Mouse (Mus musculus) forelimb bud, embryonic 11.5 days (tissue): ENCODE data around the gene Tescl.

Source experiments
- DNase-seq: peaks from one replicate; pipeline ENCODE4 v3.0.0-alpha.2; 2012; ENCODE audit warnings: low read depth, low spot score

The Tescl gene

DNA sequence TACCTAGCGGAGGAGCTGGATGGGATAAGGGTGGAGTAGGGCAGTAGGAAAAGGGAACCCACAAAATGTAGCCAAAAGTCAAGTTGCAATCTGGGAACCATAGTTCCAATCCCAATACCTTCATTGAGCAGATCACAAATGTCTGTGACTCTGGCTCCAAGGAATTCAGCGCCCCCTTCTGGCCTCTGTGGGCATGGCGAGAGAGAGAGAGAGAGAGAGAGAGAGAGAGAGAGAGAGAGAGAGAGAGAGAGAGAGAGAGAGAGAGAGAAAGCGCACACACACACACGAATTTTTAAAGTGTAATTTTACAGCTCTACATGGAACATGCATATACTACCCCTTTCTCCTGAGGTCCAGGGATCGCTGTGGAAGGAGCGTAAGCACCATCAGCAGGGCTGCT, 29.5 kb upstream of the Tescl start:
- DNase-seq: no peak

DNA sequence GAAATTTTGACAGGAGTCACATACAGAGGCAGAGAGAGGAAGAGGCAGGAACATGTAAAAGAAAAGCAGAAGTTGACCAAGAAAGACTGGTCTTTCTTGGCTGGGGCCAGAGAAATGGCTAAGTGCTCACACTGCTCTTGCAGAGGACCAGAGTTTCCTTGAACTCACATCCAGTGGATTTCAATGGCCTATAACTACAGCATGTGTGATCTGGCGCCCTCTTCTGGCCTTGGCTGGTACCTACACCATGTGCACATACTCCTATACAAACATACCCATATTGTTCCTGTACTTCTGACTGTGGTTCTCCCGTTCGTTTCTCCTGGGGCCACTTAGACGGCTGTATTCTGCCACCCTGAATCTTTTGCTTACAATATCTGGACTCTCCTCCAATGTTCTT, 27.3 kb upstream of the Tescl start:
- no peak for DNase-seq

DNA sequence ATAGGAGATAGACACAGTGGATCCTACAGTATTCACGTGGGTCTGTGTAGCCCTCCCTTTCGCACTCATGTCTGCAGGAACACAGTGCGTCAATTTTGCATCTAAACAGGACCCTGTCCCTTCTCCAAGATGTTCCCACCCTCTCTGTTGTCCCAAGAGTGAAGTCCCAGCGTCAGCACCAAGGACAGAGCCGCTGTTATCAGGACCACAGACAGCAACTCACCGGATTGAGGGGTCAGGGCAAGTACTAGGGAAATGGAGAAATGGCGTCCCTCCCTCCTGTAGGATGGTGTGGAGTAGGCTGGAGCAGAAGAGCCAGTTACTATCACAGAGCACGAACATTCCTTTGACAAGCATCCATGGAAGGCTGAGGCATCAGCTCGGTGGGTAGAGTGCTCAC, 25.5 kb upstream of the Tescl start:
- DNase-seq: peak; percentile 66

DNA sequence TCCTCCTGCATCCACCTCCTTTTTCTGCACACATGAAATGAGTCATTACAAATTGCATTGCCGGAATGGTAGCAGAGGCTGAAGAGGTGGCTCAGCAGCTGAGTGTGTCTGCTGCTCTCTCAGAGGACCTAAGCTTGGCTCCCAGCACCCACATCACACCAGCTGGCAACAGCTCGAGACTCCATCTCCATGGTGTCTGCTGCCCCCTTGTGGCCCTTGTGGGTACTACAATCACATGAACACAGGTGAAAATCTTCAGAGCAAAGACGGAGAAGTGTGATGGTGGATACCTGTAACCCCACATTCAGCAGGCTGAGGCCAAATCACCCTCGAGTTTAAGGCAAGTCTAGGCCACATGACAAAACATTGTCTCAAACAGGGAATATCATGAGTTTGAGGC, 24.2 kb upstream of the Tescl start:
- DNase-seq: no peak

DNA sequence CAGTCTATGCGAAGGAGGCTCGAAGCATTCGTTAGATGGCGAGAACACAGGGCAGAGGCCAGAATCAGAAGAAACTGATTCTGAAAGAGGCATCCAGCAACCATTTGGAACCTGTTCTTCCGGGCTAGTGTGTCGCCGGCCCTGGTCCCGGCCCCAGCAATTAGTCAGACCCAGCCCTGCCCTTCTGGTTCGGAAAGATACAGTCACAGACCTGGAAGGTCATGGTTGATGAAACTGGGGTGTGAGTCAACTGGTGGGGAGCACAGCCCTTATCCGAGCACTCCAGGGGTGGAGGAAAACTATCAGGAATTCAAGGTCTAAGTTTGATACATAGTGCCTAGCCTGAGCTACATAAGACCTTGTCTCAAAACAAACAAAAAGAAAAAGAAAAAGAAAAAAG, 22.3 kb upstream of the Tescl start:
- no peak for DNase-seq

DNA sequence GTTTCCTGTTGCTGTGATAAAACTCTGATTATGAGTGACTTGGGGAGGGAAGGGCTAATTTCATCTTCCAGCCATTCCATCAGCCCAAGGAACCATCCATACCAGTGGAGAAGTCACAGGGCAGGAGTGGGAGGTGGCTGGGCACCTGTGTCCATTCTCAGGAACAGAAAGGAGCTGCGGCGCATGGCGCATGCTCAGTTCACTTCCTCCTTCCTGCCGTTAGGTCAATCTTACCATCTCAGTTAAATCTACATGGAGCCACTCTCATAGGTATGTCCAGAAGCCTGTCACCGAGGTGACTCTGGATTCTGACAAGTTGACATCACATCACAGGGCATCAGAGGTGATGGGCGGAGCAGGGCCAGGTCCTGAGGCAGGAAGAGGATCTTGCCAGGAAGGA, 21.9 kb upstream of the Tescl start:
- DNase-seq: no peak

DNA sequence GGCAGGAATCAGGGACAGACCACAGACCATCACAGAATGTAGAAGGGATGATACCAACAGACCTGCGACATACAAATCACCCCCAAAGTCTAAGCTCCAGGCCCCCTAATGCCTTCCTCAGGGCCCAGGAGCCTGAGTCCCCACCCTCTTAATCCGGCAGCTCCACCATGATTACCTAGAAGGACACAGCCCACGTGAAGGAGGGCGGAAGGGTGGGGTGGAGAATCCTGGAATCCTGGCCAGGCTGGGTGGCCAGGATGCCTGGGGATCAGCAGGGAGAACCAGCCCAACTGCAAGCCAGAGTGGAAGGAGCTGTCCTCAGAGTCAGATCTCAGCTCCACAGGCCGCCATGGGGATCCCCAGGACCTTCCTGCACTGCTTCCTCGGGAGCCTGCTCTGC, 15.2 kb upstream of the Tescl start, which contains the start of gene Lypd5:
TSS of gene Lypd5 (plus strand) at position 301 of the 400 bp plus-strand sequence.
- no peak for DNase-seq

DNA sequence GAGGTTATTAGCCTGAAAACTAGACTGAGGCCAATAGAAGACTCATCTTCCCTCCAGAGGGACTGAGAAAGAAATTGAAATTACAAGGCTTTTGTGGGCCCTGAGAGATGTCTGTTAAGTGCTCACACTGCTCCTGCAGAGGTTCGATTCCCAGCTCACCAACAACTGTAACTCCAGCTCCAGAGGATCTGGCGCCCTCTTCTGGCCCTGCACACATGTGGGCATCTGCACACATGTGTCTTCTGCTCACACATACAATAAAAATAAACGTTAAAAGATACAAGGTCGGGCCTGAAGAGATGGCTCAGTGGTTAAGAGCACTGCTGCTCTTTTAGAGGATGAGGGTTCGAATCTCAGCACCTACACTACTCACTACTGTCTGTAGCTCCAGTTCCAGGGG, 12.7 kb upstream of the Tescl start:
- DNase-seq: no peak

DNA sequence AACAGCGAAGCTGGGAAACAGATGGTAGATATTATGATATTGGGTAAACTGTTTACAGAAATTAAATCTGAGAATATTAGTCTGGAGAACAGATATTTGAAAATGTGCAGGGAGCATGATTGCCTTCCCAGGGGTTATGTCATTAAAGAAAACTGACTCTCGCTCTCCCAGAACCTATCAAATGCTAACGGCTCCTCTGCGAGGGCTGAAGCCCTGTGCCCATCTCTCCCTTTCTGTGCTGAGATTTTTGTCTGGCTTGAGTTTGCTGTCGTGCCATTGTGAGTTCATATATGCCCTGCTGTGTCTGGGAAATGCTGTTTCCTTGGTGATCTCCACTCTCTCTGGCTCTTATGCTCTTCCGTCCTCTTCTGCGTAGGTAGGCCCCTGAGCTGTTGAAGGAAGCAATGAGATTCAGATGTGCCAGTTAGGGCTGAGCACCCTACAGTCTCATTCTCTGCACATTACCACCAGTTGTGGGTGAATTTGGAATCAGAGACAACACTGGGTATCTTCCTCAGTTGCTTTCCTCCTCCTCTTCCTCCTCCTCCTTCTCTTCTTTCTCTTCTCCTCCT, 10.1 kb upstream of the Tescl start:
- no peak for DNase-seq

DNA sequence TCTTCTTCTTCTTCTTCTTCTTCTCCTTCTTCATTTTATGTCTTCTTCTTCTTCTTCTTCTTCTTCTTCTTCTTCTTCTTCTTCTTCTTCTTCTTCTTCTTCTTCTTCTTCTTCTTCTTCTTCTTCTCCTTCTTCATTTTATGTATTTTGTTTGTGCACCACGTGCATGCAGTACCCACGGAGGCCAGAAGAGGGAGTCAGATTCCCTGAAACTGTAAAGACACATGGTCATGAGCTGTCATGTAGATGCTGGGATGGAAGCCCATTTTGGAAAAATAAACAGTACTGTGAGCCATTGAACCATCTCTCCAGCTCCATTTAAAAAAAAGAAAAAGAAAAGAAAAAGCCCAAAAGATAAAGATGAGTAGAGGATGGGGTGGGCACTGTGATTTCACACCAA, 4.5 kb upstream of the Tescl start:
- no peak for DNase-seq

DNA sequence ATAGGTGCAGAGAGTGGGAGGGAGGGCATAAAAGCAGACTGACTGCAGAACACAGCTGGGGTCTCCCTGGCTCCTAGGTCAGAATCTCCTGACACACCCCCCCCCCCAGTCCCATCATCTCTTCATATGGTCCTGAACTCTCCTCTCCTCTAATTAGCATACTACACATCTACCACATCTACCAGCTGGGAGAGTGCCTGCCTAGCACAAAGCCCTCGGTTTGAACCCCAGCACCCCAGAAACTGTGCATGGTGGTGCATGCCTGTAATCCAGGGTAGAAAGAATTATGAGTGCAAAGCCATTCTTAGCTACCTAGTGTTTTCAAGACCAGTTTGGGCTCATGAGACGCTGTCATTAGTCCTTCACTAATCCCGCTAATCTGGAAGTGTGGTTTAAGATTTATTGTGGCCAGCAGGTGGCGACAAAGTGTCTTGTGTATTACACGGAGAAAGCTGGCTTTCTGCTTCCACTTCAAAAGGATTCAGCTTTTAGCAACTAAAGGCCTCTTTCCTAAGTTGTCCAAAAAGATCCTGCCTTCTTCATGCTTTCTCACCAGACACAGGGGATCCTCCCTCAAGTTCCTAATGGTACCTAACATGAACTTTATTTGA, 2.1 kb upstream of the Tescl start:
- DNase-seq: peak; percentile 68

DNA sequence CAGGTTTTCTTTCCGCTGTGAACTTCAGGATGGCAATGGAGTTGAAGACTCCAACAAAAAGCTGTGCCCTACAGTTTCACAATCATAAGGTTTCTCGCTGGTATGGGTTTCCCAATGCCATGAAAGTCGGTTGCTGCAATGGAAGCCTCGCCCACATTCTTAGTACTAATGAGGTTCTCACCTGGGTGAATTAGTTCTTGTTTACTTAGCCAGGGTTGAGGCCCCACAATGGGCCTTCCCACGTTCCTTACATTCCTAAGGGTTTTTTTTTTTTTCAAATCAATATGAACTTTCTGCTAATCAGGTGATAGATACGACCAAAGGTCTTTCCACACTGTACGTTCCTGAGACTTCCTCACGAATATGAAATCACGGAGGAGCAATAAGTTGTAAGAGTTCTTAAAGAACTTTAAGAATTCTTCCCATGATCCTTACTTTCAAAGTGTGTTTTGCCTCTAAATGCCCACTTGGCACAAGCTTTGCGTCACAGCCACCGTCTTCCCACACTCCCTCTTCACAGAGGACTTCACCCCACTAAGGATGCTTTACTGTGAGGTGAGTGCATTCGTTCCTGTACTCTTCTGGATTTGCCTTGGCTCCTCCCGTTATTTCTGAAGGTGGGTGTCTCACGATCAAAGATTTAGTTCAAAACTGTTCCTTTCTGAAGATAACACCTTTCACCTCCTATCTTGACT, 6.3 kb downstream of the Tescl start:
- no peak for DNase-seq

DNA sequence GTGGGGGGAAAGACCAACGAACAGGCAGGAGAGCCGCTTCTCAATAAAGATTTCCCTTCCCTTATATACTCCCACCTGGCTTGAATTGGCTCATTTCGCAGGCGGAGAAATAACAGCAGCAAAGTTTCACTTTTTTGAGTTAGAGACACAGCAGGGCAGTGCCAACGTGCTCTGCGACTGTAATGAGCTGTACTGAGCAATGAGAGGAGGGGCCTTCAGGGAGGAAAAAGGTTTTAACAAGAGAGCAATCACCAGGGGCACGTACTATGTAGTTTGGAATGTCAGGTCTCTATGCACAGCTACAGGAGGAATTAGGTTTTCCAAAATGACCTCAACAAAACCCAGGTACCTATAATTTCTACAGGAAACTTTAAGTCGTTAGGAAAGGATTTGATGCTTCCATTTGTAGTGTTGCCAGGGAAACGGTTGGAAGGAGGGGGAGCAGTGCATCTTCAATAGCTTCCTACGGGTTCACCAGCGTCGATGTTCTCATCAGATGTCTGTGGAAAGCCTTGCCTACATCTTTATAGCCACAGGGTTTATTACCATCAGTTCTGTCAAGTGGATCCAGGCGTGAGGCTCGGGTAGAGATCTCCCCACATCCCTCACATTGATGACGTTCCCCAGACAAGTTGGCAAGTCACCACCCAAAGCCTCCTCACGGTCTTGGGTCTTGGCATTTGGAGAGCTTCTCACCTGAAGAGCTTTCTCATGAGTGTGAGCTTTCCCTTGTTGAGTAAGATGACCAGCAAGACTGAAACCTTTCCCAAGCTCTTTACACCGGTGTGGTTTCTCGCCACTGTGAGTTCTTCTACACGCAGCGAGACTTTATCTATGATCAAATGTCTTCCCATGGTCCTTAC, 7.2 kb downstream of the Tescl start:
- no peak for DNase-seq

DNA sequence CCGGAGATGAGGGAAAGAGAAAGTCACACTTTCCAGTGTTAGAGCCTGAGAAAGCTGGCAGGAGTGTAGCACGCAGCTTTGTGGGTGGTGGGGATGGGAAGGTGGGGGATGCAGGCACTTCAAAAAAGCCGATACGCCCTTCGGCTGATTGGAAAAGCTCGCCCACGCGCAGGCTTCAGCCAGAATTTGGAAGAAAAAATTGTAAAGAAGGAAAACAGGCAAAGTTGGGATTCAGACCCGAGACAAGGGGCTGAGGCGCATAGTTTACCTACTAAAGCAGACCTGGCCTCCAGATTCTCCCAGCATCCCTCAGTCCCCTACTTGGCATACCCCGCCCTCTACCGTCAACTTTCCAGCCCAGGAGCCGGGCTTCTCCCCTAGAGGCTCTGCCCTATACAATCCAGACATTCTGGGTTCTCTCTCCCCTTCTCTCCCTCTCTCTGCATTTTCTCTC, 8.0 kb downstream of the Tescl start:
- peak; percentile 43 for DNase-seq

DNA sequence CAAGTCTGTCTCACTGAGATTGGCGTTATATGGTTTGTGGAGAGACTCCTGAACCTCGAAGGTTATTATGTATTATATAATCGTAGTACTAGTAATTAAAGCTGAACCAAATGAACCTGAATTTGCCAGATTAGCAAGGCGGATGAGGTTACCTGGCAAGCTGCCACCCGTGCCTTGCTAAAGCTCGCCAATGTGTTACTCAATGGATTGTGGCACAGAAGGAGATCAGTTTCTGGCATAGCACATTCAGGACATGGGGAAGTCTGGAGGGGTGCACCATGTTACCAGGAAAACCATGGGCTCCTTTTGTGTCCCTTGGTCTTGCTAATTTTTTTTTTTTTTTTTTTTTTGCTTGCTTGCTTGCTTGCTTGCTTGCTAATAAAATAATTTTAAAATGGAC, 8.5 kb downstream of the Tescl start:
- DNase-seq: no peak

DNA sequence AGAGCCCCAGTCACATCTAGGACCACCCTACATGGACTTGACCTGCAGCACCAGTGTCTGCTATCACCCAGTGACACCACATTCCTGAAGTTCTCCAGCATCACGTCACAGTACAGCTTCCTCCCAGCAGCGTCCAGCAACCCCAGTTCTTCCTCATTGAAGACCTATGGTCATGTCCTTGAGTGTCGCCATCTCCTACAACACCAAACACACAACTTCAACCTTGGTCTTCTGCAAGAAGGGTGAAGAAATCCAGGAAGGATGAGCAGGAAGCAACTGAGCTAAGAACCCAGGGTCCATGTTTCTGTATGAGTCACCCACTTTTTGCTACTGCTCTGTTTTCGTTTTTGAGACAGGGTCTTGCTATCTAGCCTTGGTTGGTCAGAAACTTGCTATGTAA, 11.1 kb downstream of the Tescl start:
- no peak for DNase-seq

DNA sequence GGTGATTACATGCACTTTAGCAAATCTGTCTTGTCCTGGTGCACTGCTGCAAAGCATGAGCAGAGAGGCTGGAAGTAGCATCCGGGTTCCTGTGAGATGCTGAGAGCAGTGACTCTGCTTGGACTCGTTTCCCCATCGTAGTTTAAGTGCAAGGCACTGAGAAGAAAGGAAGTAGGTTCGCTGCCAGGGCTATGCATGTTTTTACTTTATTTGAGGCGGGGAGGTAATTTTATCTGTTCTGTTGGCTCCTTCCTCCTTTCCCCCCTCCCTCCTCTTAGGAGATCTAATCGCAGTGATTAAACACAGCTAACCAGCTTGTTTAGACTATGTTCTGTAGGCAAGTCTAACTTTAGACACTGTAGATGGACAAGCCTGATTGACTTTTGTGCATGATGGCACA, 14.8 kb downstream of the Tescl start:
- no peak for DNase-seq

DNA sequence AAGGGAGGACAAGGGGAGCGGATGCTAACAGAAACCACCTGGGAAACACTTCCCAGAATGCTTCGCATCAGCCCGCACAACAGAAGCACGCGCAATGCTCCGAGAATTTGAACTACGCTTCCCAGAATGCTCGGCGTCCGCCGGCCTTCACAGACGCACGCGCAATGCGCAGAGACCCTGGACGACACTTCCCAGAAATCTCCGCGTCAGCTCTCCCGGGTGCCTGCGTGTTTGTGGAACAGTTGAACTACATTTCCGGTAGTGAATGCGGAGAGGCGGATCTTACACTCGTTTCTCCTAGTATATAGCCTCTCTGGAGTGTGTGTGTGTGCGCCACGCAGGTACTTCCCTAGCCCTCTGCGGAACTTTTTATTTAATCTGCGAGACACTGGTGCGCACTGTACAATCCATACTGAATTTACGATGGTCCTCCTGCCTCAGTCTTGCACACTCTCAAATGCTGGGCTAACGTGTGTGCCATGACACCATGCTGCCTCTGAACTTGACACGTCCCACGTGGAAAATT, 17.1 kb downstream of the Tescl start, which contains the start of gene Zfp94:
TSS of gene Zfp94 (minus strand) at position 100 of the 526 bp plus-strand sequence.
- peak; percentile 96 for DNase-seq

DNA sequence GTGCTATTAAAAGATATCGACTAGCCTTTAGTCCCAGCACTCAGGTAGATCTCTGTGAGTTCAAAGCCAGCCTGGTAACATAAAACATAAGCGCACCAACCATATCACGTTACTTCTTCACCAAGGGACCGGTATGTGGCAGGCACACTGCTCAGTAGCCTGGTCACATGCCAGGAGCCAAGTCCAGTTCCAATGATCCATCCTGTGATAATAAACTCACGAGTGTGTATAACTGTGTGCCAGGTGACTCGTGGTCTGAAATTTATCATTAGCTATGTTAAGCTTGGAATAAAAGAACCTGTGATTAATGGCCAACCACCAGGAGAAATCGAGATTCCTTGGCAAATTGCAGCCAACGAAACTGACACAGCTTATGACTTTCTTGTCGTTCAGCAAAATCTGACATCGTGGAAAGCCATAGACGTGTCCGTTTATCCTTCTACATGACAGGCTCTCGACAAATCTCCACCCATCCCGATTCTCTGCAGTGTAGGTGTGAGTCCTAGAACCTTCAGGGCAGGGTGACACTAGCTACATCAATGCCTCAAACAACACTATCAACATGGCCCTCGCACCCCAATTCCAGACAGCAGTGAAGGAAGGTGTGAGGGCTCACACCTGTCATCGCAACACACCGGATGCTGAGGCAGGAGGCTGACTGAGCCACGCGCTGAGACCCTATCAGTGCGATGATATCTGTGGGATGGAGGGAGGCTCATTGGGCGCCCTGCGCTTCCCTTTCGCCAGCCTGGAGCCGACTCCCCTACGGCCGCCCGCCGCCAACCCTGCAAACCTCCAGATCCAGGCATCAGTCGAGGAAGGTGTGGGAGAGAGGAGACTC, 17.8 kb downstream of the Tescl start:
- DNase-seq: no peak

DNA sequence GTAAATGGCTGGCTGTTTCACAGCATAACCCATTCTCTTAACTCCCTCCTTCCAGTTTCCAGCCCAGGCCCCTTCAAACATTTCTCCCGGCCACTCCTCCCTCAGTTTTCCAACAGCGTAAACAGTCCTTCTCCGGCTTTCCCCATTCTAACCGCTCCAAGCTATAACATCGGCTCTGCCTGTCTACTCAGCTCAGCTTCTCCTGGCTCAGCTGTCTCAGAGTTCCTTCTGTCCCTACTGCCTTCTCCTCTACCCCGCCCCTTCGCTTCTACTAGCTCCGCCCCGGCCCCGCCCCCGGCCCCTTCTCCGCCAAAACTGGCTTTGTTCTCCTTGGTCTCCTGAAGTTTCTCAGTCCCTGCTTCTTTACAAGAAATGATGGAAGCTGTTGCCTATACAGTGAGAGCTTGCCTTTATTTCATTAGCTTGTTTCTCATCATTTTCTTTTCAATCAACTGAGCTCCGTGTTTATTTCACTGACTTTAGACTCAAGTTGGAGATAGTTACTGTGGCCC, 32.9 kb downstream of the Tescl start, which contains the start of gene Zfp61:
TSS of gene Zfp61 (minus strand) at position 462 of the 512 bp plus-strand sequence.
- DNase-seq: peak; percentile 44
